Mouse (Mus musculus) forebrain, embryonic 12.5 days (tissue): ENCODE data around the gene Bspry. TPM values are rescaled to one million over a fixed set of nuclear protein-coding genes. Genes with fewer than 3 reads are reported as not detected.

Experiments used
- polyA plus RNA-seq: library from polyadenylated mRNA; unstranded; fragments of >200 nt; fragmentation: Nextera tagmentation; extraction: Ambion mirVana; gene quantifications from 2 replicates; pipeline ENCODE4 v1.2.1, GENCODE M21; 2016

Bspry gene
- polyA plus RNA-seq, 1 experiment from 2014 or later: 0.92 TPM

Other genes starting within 250 kb of the Bspry start
- 23.5 and 28.2 TPM in 2 replicates for gene Zfp37, start 249.0 kb upstream of the Bspry start, polyA plus RNA-seq
- gene Slc31a2, start 217.5 kb upstream of the Bspry start, polyA plus RNA-seq: 7.1 and 7.4 TPM in 2 replicates
- 23.7 and 24.0 TPM in 2 replicates for gene Fkbp15, start 119.5 kb upstream of the Bspry start, polyA plus RNA-seq
- 48.7 and 49.0 TPM in 2 replicates for gene Slc31a1, start 119.3 kb upstream of the Bspry start, polyA plus RNA-seq
- gene Cdc26, start 71.4 kb upstream of the Bspry start, polyA plus RNA-seq: 173 and 178 TPM in 2 replicates
- gene Prpf4, start 71.3 kb upstream of the Bspry start, polyA plus RNA-seq: 25.8 and 27.8 TPM in 2 replicates
- gene Rnf183, start 44.8 kb upstream of the Bspry start, polyA plus RNA-seq: not detected in 2 replicates
- gene Wdr31, start 9.2 kb upstream of the Bspry start, polyA plus RNA-seq: 11.9 and 14.8 TPM in 2 replicates
- 7.7 and 9.5 TPM in 2 replicates for gene Hdhd3, start 23.4 kb downstream of the Bspry start, polyA plus RNA-seq
- 67.5 and 74.1 TPM in 2 replicates for gene Alad, start 39.9 kb downstream of the Bspry start, polyA plus RNA-seq
- gene Pole3, start 45.0 kb downstream of the Bspry start, polyA plus RNA-seq: 113 and 115 TPM in 2 replicates
- 1.4 TPM in 2 replicates for gene 4933430I17Rik, start 45.3 kb downstream of the Bspry start, polyA plus RNA-seq
- gene Rgs3, start 79.8 kb downstream of the Bspry start, polyA plus RNA-seq: 54.3 and 60.2 TPM in 2 replicates